Mouse (Mus musculus) 3134 (cell line): Measurements from ENCODE around the gene Alpl.

Experiments
- DNase-seq: peaks from one replicate; pipeline ENCODE4 v3.0.0-alpha.2; 2011; ENCODE audit warnings: low spot score; ENCODE audit not compliant: insufficient read length; ENCODE audit errors: extremely low read depth

Gene Alpl

GRCm38 (mm10) chr4:137722692-137723427 is 73.3 kb downstream of the Alpl start:
- DNase-seq = no peak

GRCm38 (mm10) chr4:137722230-137722629 is 74.0 kb downstream of the Alpl start:
- DNase-seq = no peak

- DNase-seq = no peak
Observed at GRCm38 (mm10) chr4:137721563-137721962, 74.6 kb downstream of the Alpl start.

- no peak for DNase-seq
Observed at GRCm38 (mm10) chr4:137719378-137720077, 76.7 kb downstream of the Alpl start.

- DNase-seq = no peak
Observed at GRCm38 (mm10) chr4:137717671-137718070, 78.5 kb downstream of the Alpl start.

GRCm38 (mm10) chr4:137717005-137717404 is 79.2 kb downstream of the Alpl start:
- no peak for DNase-seq

GRCm38 (mm10) chr4:137714020-137714624 is 82.1 kb downstream of the Alpl start:
- no peak for DNase-seq

GRCm38 (mm10) chr4:137712963-137713362 is 83.2 kb downstream of the Alpl start:
- no peak for DNase-seq

- DNase-seq = peak; percentile 69
Observed at GRCm38 (mm10) chr4:137707216-137707990, 88.8 kb downstream of the Alpl start.

GRCm38 (mm10) chr4:137706510-137706909 is 89.7 kb downstream of the Alpl start:
- DNase-seq = no peak

- no peak for DNase-seq
Observed at GRCm38 (mm10) chr4:137705379-137705778, 90.8 kb downstream of the Alpl start.

GRCm38 (mm10) chr4:137704561-137704960 is 91.6 kb downstream of the Alpl start:
- no peak for DNase-seq

GRCm38 (mm10) chr4:137703077-137703476 is 93.1 kb downstream of the Alpl start:
- peak; percentile 39 for DNase-seq

- no peak for DNase-seq
Observed at GRCm38 (mm10) chr4:137700960-137701359, 95.2 kb downstream of the Alpl start.

GRCm38 (mm10) chr4:137699264-137700211 is 96.6 kb downstream of the Alpl start:
- no peak for DNase-seq

GRCm38 (mm10) chr4:137698076-137698985 is 97.9 kb downstream of the Alpl start:
- no peak for DNase-seq

GRCm38 (mm10) chr4:137697156-137697885 is 98.9 kb downstream of the Alpl start:
- no peak for DNase-seq

GRCm38 (mm10) chr4:137695900-137696299 is 100.3 kb downstream of the Alpl start:
- no peak for DNase-seq
